Mouse (Mus musculus): ENCODE data around the gene Mboat2.
A peak's percentile ranks its signal among the peaks of the same experiment; 100 is the strongest.

Mboat2 gene

DNA sequence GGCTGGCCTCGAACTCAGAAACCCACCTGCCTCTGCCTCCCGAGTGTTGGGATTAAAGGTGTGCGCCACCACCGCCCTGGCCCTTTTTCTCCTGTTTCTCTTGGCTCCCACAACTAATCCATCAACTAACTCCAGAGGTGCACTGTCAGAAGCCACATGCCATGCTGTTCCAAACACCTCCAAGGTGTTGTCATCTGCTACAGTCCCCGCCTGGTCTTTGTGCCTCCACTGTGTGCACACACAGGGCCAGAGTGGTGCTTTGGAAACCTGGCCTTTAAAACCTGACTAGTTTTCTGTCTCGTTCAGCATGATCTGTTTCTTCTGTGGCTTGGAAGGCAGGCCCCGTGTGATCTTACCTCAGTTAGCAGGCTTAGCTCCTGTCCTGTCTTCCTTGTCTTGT is 113.9 kb downstream of the Mboat2 start:
- no peak for DNase-seq (ENCODE audit: extremely low read depth, low read depth)

DNA sequence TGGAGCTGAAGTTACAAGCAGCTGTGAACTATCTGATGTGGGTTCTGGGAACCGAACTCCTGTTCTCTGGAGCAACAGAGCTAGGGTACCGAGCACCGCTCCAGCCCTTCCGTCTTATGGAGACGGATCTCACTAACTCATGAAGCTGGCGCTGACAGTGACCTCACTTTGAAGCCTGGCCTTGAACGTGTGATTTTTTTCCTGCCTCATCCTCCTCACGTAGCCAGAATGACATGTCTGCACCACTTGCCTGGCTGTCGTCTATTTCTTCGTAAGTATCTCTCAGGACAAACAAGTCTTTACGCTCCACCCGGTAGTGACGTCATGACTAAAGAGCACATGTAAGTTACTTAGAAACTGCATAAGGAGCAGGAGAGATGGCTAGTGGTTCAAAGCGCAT is 116.4 kb downstream of the Mboat2 start:
- DNase-seq (ENCODE audit: extremely low read depth, low read depth): no peak

GRCm38 (mm10) chr12:24948344-24948743 is 117.7 kb downstream of the Mboat2 start:
- no peak for DNase-seq (ENCODE audit: extremely low read depth, low read depth)

DNA sequence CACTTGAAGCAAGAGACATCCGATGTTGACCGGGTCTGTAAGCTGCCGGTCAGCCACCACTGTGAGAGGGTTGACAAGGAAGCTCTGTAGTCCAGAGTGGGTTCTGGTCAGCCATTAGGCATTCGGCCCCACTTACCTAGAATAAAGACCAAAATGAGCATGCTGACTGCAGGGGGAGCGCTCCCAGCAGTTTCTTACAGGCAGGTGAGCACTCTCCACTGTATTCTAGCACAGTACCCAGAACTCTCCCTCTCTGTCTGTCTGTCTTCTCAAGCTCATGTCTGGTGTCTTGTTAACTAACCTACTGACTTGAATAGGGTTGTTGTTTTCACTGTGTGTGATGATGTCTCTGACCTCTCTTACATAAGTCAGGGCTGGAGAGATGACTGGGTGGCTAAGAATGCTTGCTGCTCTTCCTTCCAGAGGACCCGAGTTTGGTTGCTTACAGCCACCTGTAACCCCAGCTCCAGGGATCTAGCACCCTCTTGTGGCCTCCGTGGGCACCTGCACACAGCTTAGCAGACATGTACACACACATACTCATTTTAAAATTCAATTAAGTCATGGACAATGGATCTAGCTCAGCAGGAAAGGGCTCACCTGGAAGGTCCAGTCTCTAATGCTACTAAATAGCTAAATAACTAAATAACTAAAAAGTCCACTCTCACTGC is 119.8 kb downstream of the Mboat2 start:
- DNase-seq (ENCODE audit: extremely low read depth, low read depth): no peak

- no peak for DNase-seq (ENCODE audit: extremely low read depth, low read depth)
Observed at GRCm38 (mm10) chr12:24952147-24952546, 121.5 kb downstream of the Mboat2 start.

- DNase-seq (ENCODE audit: extremely low read depth, low read depth): no peak
Observed at GRCm38 (mm10) chr12:24955137-24955536, 124.5 kb downstream of the Mboat2 start.

DNA sequence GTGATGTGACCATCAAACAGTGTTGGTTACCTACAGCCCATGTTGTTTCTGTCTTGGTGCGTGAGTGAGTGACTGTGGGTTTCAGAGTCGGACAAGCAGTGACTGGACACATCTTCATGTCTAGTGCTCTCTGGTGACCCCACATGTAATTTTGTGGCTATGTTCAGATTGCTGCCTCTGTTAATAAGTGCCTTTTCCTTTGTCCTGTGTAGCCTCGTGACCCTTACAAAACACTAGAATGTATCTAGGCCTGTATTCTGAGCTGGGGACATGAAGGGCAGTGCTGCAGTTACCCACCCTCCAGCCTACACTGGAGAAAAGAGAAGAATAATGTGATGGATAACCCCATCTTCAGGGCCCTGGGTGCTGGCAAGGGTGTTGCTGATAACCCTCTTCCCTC is 127.8 kb downstream of the Mboat2 start:
- no peak for DNase-seq (ENCODE audit: extremely low read depth, low read depth)

DNA sequence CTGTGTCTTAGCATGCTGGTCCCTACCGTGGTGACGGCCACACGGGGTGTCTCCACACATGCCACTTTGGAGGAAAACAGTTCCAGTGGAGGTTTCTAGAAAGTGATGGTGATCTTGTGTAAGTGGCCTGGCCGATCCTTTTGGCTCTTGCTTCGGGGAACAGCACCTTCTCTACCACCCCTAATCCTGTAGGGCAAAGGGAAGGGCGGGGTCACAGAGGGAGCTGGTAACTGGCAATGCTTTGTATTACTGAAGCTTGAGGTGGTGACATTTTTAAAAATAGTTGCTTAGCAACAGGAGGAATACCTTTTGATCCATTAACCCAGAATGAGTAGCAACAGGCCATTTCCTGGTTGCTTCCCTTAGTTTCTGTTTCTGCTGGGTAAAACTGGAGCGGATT is 131.1 kb downstream of the Mboat2 start:
- DNase-seq (ENCODE audit: extremely low read depth, low read depth): no peak

DNA sequence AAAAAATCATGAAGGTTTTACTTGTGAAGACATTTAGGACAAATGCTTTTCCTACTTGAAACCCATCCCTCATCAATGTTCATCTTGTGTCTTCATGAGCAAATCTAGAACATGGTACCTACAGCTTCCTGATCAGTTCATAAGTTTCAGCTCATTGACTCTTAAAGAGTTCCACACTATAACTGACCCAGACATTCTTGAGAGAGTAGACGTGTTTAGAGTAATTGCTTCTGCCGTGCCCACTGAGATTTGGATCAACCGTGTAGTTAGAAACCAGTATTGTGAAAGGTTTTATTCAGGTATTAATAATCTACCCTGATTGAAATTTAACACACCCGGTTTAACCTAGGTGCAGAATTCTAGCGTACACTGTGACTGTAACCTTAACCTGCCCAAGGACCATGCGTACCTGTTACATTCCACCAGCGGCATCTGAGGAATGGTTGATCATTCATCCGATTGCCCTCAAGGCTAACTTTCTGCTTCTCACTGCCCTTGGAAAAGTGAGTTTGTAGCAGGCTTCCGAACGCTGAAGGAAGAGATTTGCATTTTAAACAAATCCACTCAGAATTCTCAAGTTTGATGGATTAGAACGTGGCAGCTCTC is 131.8 kb downstream of the Mboat2 start:
- DNase-seq (ENCODE audit: extremely low read depth, low read depth): no peak

DNA sequence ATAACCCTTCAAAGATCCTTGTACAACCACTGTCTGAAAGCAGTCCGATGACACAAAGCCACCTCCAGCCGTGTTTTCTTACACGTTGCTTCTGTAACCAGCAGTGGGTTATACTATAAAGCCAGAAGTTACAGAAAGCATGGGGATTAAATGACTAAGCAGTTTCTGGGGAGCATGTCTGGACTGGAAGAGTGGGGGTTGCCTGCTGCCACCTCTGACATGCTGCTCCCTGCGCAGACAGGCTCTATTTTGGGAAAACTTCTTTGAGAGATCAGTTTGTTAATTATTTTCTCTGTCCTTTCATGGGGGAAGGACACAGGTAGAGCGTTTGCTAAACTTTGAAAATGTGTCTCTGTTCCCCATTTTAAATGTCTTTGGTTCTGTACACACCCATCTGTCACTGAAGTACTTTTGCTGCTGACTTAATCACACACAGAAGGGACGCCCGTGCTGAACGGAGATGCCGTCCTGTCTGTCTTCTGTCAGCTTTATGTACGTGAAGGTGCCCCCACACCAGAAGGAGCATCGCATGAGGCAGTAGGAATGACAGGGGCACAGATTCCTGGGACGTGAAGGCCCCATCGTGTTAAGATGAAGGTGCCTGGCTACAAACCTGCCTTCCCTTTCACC is 132.8 kb downstream of the Mboat2 start:
- DNase-seq (ENCODE audit: extremely low read depth, low read depth): no peak

- DNase-seq (ENCODE audit: extremely low read depth, low read depth): no peak
Observed at GRCm38 (mm10) chr12:24965406-24965805, 134.7 kb downstream of the Mboat2 start.

- no peak for DNase-seq (ENCODE audit: extremely low read depth, low read depth)
Observed at GRCm38 (mm10) chr12:24966046-24966445, 135.4 kb downstream of the Mboat2 start.

- no peak for DNase-seq (ENCODE audit: extremely low read depth, low read depth)
Observed at GRCm38 (mm10) chr12:24971490-24972200, 141.0 kb downstream of the Mboat2 start.

- no peak for DNase-seq (ENCODE audit: extremely low read depth, low read depth)
Observed at GRCm38 (mm10) chr12:24972371-24973350, 142.0 kb downstream of the Mboat2 start.

DNA sequence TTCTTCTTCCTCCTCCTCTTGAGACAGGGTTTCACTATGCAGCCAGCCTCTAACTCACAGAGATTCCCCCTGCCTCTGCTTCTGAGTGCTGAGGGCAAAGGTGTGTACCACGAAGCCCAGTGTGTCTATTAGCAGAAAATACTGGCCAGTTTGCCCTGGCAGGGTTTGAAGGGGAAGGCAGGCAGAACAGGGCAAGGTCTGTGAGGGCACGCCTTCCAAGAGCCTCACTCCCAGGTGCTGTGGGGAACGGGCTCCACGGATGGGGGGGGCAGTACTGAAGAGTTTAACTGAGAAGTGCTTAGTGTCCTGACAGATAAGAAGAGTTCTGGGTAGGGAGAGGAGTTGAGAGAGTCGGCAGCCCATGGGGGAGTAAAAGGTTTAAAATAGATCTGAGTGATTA is 142.9 kb downstream of the Mboat2 start:
- peak; percentile 32 for DNase-seq (ENCODE audit: extremely low read depth, low read depth)

DNA sequence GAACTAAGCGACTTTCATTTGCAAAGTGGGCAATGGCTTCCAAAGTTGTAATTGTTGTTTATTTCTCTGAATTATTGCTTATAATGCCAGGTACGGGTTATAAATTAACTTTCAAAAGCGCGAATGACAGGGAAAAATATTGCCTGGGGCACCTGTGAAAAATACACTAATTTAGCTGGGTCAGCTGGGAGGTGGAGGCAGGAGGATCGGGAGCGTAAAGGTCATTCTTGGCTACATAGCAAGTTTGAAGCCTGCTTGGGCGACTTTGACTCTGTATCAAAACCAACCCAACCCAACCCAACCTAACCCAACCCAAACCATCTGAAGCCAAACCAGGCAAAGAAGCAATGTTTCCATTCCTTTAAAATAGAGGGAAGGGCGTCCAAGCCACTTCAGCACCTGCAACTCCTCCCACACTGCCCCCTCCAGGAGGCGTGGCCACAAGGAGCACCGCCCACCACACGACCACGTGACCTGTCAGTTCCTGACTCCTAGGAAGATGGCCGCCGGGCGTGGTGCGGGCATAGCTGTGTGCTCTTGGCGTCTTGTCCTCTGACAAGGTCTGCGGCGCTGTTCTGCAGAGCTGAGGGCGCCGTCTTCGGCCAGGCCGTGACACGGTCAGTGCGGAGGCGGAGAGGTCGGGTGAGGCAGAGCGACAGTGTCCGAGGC is 143.9 kb downstream of the Mboat2 start, which contains the start of gene Kidins220:
Gene Kidins220 (plus strand): TSS at position 480 of the 669 bp plus-strand sequence.
- DNase-seq (ENCODE audit: extremely low read depth, low read depth): peak; percentile 66

DNA sequence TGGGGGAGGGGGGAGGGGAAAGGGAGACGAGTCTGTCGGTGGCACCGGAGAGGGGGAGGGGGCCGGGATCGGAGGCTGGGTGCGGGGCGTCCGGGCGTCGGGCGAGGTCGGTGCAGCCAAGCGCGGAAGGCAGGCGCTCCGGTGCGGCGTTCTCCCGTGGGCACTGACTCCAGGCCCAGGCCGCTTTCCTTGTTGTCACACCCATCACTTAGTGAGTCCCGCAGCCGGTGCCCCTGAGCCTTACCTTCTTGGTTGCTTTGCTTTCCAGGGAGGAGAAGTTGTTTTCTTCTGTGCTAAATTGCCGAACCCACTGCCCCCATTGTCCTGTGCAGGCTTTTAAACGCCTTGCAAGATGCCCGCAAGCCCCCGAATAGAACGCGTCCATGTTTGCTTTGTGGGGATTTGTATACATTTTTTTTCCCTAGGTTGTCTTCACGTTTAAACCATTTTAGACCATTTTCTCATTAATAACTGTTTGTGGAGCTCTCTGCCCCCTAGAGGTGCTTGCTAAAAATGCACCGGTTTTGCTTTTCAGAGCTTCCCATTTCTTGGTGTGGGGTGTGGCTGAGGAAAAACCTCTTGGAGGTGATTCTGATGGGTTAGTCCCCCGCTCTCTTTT is 144.5 kb downstream of the Mboat2 start:
- DNase-seq (ENCODE audit: extremely low read depth, low read depth): peak; percentile 68

- DNase-seq (ENCODE audit: extremely low read depth, low read depth): no peak
Observed at GRCm38 (mm10) chr12:24985226-24985625, 154.5 kb downstream of the Mboat2 start.

DNA sequence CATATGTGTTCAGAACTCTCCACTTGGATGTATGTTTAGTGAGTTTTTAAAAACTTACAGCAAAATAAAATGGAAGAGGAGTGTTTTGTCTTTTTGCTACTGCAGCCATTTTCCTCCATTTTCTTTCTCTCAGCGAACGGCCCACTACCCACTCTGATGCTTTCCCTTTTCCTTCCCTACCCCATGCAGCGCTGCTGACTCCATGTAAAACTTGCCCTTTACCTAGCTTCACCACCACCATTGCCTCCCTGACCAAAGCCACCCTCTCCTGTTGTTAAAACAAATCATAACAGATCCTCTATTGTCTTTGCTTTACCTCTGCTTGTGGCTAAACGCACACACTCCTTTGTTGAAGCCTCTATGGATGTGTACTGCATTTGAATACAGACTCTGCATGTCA is 164.7 kb downstream of the Mboat2 start:
- no peak for DNase-seq (ENCODE audit: extremely low read depth, low read depth)

DNA sequence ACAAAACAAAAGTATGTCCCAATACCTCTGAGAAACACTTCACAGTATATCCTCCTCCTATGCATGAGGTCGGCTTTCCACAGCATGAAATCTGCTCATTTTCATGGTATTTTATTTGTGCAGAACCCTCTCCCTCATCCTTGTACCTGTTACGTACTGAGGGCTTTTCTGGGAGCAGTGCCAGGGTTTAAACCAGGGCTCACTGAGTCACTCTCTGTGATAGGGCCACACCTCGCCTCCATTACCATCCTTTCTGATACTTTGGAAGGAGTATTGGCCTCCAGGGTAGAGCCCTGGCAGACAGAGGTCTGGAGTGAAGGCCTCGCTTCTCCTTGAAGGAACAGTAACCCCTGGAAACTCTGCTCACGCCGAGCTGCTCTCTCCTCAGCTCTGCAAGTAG is 174.7 kb downstream of the Mboat2 start:
- DNase-seq (ENCODE audit: extremely low read depth, low read depth): no peak

All from MEL-GATA-1-ER (cell line).